In the genomic region with DNA sequence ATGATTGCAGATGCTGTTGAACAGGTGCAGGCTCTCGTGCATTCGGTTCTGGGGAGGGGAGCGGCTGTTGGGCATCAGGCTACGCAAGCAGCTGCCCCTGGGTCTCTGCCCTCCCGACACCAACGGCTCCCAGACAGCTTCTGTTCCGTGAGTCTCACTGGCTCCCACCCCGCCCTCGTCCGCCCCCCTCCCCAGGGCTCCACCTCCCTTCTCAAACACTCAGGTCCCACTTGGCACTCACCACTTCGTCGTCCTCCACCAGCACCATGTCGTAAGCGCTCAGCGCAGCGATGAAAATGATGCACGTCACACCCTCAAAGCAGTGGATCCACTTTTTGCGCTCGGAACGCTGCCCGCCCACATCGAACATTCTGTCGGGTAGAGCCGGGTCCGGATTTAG, we compare ENCODE assay signal across 8 mouse cellular contexts. TPM values are rescaled to one million over a fixed set of nuclear protein-coding genes. Genes with fewer than 3 reads are reported as not detected.
A peak's percentile ranks its signal among the peaks of the same experiment; 100 is the strongest.
DNase-seq lines count a peak whose midpoint lies in the region; ATAC-seq and TF ChIP-seq lines count a peak whose summit lies in the region.

No protein-coding gene starts in this region.

- peak overlapping the region; percentile 47 for H3K9ac ChIP-seq in forebrain, embryonic 16.5 days (replicated peaks; ENCODE audit: low read depth, low read length)
- peak overlapping the region; percentile 20; the same call in 1 of the 2 replicates for H3K9ac ChIP-seq in liver, embryonic 16.5 days (ENCODE audit: low read depth, low read length)

- no peak for TF ChIP-seq CTCF in gastrocnemius, adult 2 months (IDR thresholded peaks at IDR 0.05)
- no peak for TF ChIP-seq CTCF in C2C12 (IDR thresholded peaks at IDR 0.05; ENCODE audit: control insufficient read depth, insufficient read depth, insufficient read length)

- WGBS in forebrain, embryonic 16.5 days, result 1% methylated on average over 25 of the region's 25 CpGs
- WGBS in liver, embryonic 16.5 days (ENCODE audit: insufficient replicate concordance), result 5% methylated on average over 25 of the region's 25 CpGs

- H3K36me3 ChIP-seq in C2C12 (ENCODE audit: control insufficient read depth, insufficient read depth), result no peaks in the 10 kb centered on the region
- H3K36me3 ChIP-seq in forebrain, embryonic 16.5 days (ENCODE audit: control insufficient read depth, insufficient read depth), result no peaks in the 10 kb centered on the region
- H3K36me3 ChIP-seq in liver, embryonic 16.5 days (ENCODE audit: control insufficient read depth, insufficient read depth), result no peaks in the 10 kb centered on the region

- peaks cover 20% of the 10 kb centered on the region for H3K4me1 ChIP-seq in forebrain, embryonic 16.5 days (replicated peaks; ENCODE audit: control insufficient read depth, insufficient read depth, low read length)
- H3K4me1 ChIP-seq in liver, embryonic 16.5 days (ENCODE audit: control insufficient read depth, low read depth, low read length), result peaks cover 9% of the 10 kb centered on the region

- peak overlapping the region; percentile 60 for H3K4me3 ChIP-seq in gastrocnemius, adult 2 months
- no peak overlapping the region for H3K4me3 ChIP-seq in C2C12 (ENCODE audit: insufficient read depth, poor library complexity, severe bottlenecking)
- H3K4me3 ChIP-seq in forebrain, embryonic 16.5 days (replicated peaks; ENCODE audit: low read length), result peak overlapping the region; percentile 35
- H3K4me3 ChIP-seq in liver, embryonic 16.5 days (ENCODE audit: low read depth, low read length), result peak overlapping the region; percentile 34

- DNase-seq in gastrocnemius, adult 2 months, result no peak
- DNase-seq in gastrocnemius, postnatal 25 days, result no peak
- no peak for DNase-seq in cerebellum, adult 8-10 months
- DNase-seq in layer of hippocampus, postnatal 10 days (ENCODE audit: low spot score in 2 of 2), result no peak

- peak overlapping the region; percentile 33 for H3ac ChIP-seq in C2C12 (ENCODE audit: control insufficient read depth, insufficient read length, low read depth)

- no peak overlapping the region for H3K27ac ChIP-seq in gastrocnemius, adult 2 months
- H3K27ac ChIP-seq in forebrain, embryonic 16.5 days (ENCODE audit: low read length), result no peak overlapping the region
- H3K27ac ChIP-seq in liver, embryonic 16.5 days (ENCODE audit: low read length), result no peak overlapping the region

- H3K9me3 ChIP-seq in forebrain, embryonic 16.5 days (ENCODE audit: control insufficient read depth, low read length), result no peaks in the 10 kb centered on the region
- H3K9me3 ChIP-seq in liver, embryonic 16.5 days (replicated peaks; ENCODE audit: control insufficient read depth, low read length), result no peaks in the 10 kb centered on the region

- peaks cover 50% of the 10 kb centered on the region for H3K27me3 ChIP-seq in C2C12 (ENCODE audit: control insufficient read depth, insufficient read depth, insufficient read length)
- peaks cover 18% of the 10 kb centered on the region for H3K27me3 ChIP-seq in forebrain, embryonic 16.5 days (replicated peaks; ENCODE audit: control insufficient read depth, insufficient read depth, low read length)
- peaks cover 35% of the 10 kb centered on the region for H3K27me3 ChIP-seq in liver, embryonic 16.5 days (ENCODE audit: control insufficient read depth, insufficient read depth, low read depth, low read length)

- H3K79me3 ChIP-seq in C2C12 (ENCODE audit: low read depth), result no peaks in the 10 kb centered on the region

- peak overlapping the region; percentile 65 for H3K4me2 ChIP-seq in forebrain, embryonic 16.5 days (ENCODE audit: low read length)
- peak overlapping the region; percentile 51 for H3K4me2 ChIP-seq in liver, embryonic 16.5 days (ENCODE audit: low read depth, low read length)

- no peaks in the 10 kb centered on the region for H3K79me2 ChIP-seq in C2C12 (ENCODE audit: control insufficient read depth, insufficient read depth)

- peak; percentile 14; the same call in 1 of the 2 replicates for ATAC-seq in forebrain, embryonic 16.5 days
- no peak for ATAC-seq in liver, embryonic 16.5 days (ENCODE audit: low read depth)
- no peak for ATAC-seq in inflammation-experienced regulatory T-cells, adult 6 months

- intact Hi-C loops in gastrocnemius, adult 2 months (cut with DNase I), result loop anchor here (1.0 kb wide), 1 partner anchor 31 kb away; no protein-coding TSS in a partner anchor

TF ChIP-seq in C2C12, 6 proteins besides CTCF, POLR2A, EP300 and RAD21:
- no peak for TF ChIP-seq MYOD1 (IDR thresholded peaks at IDR 0.05; ENCODE audit: control insufficient read depth, insufficient read length, low read depth)

RNA-seq across cellular contexts. Expression of a gene that starts 3.2 kb away (rescaled TPM):
- total RNA-seq in gastrocnemius, adult 2 months (2021), result not detected
- not detected for total RNA-seq in gastrocnemius, postnatal 25 days (2021)
- 0.01 TPM for polyA plus RNA-seq in C2C12 (2012; fragmentation: generic; extraction: Trizol)
- 1.2 and 1.4 TPM in 2 replicates for polyA plus RNA-seq in forebrain, embryonic 16.5 days (2015; fragmentation: Nextera tagmentation; extraction: Ambion mirVana)
- 1.1 and 1.3 TPM in 2 replicates for polyA plus RNA-seq in liver, embryonic 16.5 days (2015; fragmentation: Nextera tagmentation; extraction: Ambion mirVana)
- 1 to 10 TPM in 1 of 3 experiments, under 1 TPM in 1, not detected in 1; 0.58 to 1.1 TPM for polyA plus RNA-seq in inflammation-experienced regulatory T-cells, adult 6 months (2017; shearing (Covaris generic))
- total RNA-seq in layer of hippocampus, postnatal 10 days (2021), result 1 to 10 TPM in 1 of 2 experiments, under 1 TPM in 1; 0.71 to 1.1 TPM

RNA-seq across cellular contexts. Expression of a gene that starts 7.0 kb away (rescaled TPM):
- total RNA-seq in gastrocnemius, adult 2 months (2021), result 10 to 100 TPM; 60.8 to 94.7 TPM
- 10 to 100 TPM; 72.1 to 77.5 TPM for total RNA-seq in gastrocnemius, postnatal 25 days (2021)
- 0.01 TPM for polyA plus RNA-seq in C2C12 (2012; fragmentation: generic; extraction: Trizol)
- 30.4 and 32.6 TPM in 2 replicates for polyA plus RNA-seq in forebrain, embryonic 16.5 days (2015; fragmentation: Nextera tagmentation; extraction: Ambion mirVana)
- polyA plus RNA-seq in liver, embryonic 16.5 days (2015; fragmentation: Nextera tagmentation; extraction: Ambion mirVana), result 60.1 and 75.2 TPM in 2 replicates
- not detected for polyA plus RNA-seq in inflammation-experienced regulatory T-cells, adult 6 months (2017; shearing (Covaris generic))
- total RNA-seq in layer of hippocampus, postnatal 10 days (2021), result 100 to 1,000 TPM in 1 of 2 experiments, 10 to 100 TPM in 1; 96.5 to 109 TPM

RNA-seq across cellular contexts. Expression of a gene that starts 34.0 kb away (rescaled TPM):
- 1 to 10 TPM; 6.3 to 9.2 TPM for total RNA-seq in gastrocnemius, adult 2 months (2021)
- 1 to 10 TPM; 5.9 to 9.7 TPM for total RNA-seq in gastrocnemius, postnatal 25 days (2021)
- polyA plus RNA-seq in C2C12 (2012; fragmentation: generic; extraction: Trizol), result 0.36 TPM
- polyA plus RNA-seq in forebrain, embryonic 16.5 days (2015; fragmentation: Nextera tagmentation; extraction: Ambion mirVana), result 11.0 and 14.9 TPM in 2 replicates
- 0.41 and 0.86 TPM in 2 replicates for polyA plus RNA-seq in liver, embryonic 16.5 days (2015; fragmentation: Nextera tagmentation; extraction: Ambion mirVana)
- polyA plus RNA-seq in inflammation-experienced regulatory T-cells, adult 6 months (2017; shearing (Covaris generic)), result not detected
- 1 to 10 TPM; 6.7 to 9.1 TPM for total RNA-seq in layer of hippocampus, postnatal 10 days (2021)

RNA-seq across cellular contexts. Expression of a gene that starts 41.1 kb away (rescaled TPM):
- 10 to 100 TPM; 59.9 to 77.7 TPM for total RNA-seq in gastrocnemius, adult 2 months (2021)
- total RNA-seq in gastrocnemius, postnatal 25 days (2021), result 10 to 100 TPM; 73.2 to 87.6 TPM
- 449 TPM for polyA plus RNA-seq in C2C12 (2012; fragmentation: generic; extraction: Trizol)
- polyA plus RNA-seq in forebrain, embryonic 16.5 days (2015; fragmentation: Nextera tagmentation; extraction: Ambion mirVana), result 299 and 316 TPM in 2 replicates
- 144 and 153 TPM in 2 replicates for polyA plus RNA-seq in liver, embryonic 16.5 days (2015; fragmentation: Nextera tagmentation; extraction: Ambion mirVana)
- 100 to 1,000 TPM; 136 to 264 (median 154) TPM for polyA plus RNA-seq in inflammation-experienced regulatory T-cells, adult 6 months (2017; shearing (Covaris generic))
- 100 to 1,000 TPM; 254 to 263 TPM for total RNA-seq in layer of hippocampus, postnatal 10 days (2021)

Comparison
In these comparisons a context has a peak if more than half of its experiments do, and no peak if none do; other contexts are left out.
1. RNA of a gene that starts 7.0 kb away (polyA plus RNA-seq): 60.1 to 75.2 TPM in liver, embryonic 16.5 days and 30.4 to 32.6 TPM in forebrain, embryonic 16.5 days; 0.01 TPM in C2C12 (single experiment) and not detected in inflammation-experienced regulatory T-cells, adult 6 months; every median in the first group is over 10 times any median in the second.